Mouse (Mus musculus) bone marrow, adult 2 months (tissue): ENCODE measurements around the gene Vmn2r95.
"Not testable (repeated sequence)": the region's sequence is repeated elsewhere in the genome, so short reads cannot be mapped to it uniquely, and the experiment has no call there.

Experiments used
- CTCF ChIP-seq: fragments of 200-500 bp; IDR thresholded peaks from 2 replicates; pipeline ENCODE4 v1.5.1; 2011; ENCODE audit warnings: low read length, control low read depth; ENCODE audit not compliant: control insufficient read depth, insufficient read depth
- POLR2A ChIP-seq: fragments of 200-500 bp; IDR thresholded peaks from 2 replicates; pipeline ENCODE4 v1.6.1; 2011; ENCODE audit warnings: low read depth, mild to moderate bottlenecking, control low read depth, low read length, borderline replicate concordance; ENCODE audit not compliant: control insufficient read depth

DNA sequence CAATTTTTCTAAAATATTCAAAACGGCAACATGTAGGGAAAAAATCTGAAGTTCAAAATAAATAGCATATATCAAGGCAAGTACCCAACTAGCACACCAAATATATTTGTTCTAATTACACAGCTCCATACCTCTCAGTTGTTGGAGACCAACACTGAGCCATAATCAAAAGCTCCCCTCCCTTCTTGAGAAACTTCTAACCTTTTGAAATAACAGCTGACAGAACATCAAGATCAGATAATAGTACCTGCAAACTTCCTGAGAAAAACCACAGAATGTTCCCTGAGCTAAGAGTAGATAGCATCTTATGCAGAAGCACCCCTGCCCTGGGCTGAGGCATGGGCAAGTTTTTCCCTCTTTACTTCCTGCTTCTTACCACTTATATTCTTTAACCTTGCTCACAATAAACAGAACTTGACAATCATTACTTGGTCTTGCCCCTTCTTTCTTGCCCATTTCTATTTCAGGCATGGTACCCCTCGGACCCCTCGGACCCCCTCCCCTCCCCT is 34.3 kb downstream of the Vmn2r95 start:
- not testable (repeated sequence) for TF ChIP-seq CTCF, POLR2A
